Mouse (Mus musculus) small intestine, adult 2 months (tissue): ENCODE results near the gene Gapdhs.

Source experiments
- CTCF ChIP-seq: fragments of 200-500 bp; IDR thresholded peaks from 2 replicates; pipeline ENCODE4 v1.5.1; 2012; ENCODE audit warnings: low read depth, mild to moderate bottlenecking, control low read depth, inconsistent platforms, low read length, moderate library complexity, mixed read lengths; ENCODE audit not compliant: insufficient replicate concordance, insufficient read length; ENCODE audit errors: extremely low read depth
- POLR2A ChIP-seq: fragments of 200-500 bp; IDR thresholded peaks from 2 replicates; pipeline ENCODE4 v1.6.1; 2012; ENCODE audit warnings: low read depth, mild to moderate bottlenecking, control low read depth, inconsistent platforms, low read length, moderate library complexity

- TF ChIP-seq POLR2A = no peak
- TF ChIP-seq CTCF = no peak
Measured at GRCm38 (mm10) chr7:30765173-30765572, 21.7 kb upstream of the Gapdhs start.
